Mouse (Mus musculus) kidney, postnatal 36 days (tissue): ENCODE data around the gene Rab1b.

Experiments used
- DNase-seq, 2 experiments: peaks; one replicate each; pipeline ENCODE4 v3.0.0; 2021 to 2022; ENCODE audit warnings: mixed read lengths in 2 of 2

The Rab1b gene

GRCm38 (mm10) chr19:5071077-5071476 is 35.8 kb downstream of the Rab1b start:
- no peak for DNase-seq

GRCm38 (mm10) chr19:5069978-5070377 is 36.9 kb downstream of the Rab1b start:
- DNase-seq: no peak

GRCm38 (mm10) chr19:5069486-5069885 is 37.4 kb downstream of the Rab1b start:
- DNase-seq: no peak

DNA sequence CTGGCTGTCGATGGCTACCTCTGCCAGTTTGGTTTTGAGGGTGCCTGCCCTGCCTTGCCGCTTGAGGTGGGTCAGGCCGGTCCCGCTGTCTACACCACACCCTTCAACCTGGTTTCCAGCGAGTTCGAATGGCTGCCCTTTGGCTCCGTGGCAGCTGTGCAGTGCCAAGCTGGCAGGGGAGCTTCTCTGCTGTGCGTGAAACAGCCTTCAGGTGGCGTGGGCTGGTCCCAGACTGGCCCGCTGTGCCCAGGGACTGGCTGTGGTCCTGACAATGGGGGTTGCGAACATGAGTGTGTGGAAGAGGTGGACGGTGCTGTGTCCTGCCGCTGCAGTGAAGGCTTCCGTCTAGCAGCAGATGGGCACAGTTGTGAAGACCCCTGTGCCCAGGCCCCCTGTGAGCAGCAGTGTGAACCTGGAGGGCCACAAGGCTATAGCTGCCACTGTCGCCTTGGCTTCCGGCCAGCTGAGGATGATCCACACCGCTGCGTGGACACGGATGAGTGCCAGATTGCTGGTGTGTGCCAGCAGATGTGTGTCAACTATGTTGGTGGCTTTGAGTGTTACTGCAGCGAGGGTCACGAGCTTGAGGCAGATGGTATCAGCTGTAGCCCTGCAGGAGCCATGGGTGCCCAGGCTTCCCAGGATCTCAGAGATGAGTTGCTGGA is 38.2 kb downstream of the Rab1b start:
- DNase-seq: peak in 1 of 2 experiments; percentile 47

DNA sequence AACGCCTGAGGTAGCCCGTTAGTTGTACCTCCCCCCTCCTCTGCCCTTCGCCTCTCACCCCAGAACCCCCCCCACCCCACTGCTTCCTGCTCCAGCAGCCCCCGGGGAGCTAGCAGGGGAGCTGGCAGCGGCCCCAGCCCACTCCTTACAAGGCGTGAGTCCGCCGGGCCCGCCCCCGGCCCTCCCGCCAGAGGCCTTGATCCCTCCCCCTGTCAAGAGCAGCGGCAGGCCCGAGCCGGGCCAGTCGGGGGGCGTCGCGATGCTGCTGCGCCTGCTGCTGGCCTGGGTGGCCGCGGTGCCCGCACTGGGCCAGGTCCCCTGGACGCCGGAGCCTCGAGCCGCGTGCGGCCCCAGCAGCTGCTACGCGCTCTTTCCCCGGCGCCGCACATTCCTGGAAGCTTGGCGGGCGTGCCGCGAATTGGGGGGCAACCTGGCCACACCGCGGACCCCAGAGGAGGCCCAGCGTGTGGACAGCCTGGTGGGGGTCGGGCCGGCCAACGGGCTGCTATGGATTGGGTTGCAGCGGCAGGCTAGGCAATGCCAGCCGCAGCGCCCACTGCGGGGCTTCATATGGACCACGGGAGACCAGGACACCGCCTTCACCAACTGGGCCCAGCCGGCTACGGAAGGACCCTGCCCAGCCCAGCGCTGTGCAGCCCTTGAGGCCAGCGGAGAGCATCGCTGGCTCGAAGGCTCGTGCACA is 38.9 kb downstream of the Rab1b start, which contains the start of gene Cd248:
Cd248 (plus strand) TSS at position 212 of the 703 bp plus-strand sequence.
- DNase-seq: peak; percentile 69 to 80

DNA sequence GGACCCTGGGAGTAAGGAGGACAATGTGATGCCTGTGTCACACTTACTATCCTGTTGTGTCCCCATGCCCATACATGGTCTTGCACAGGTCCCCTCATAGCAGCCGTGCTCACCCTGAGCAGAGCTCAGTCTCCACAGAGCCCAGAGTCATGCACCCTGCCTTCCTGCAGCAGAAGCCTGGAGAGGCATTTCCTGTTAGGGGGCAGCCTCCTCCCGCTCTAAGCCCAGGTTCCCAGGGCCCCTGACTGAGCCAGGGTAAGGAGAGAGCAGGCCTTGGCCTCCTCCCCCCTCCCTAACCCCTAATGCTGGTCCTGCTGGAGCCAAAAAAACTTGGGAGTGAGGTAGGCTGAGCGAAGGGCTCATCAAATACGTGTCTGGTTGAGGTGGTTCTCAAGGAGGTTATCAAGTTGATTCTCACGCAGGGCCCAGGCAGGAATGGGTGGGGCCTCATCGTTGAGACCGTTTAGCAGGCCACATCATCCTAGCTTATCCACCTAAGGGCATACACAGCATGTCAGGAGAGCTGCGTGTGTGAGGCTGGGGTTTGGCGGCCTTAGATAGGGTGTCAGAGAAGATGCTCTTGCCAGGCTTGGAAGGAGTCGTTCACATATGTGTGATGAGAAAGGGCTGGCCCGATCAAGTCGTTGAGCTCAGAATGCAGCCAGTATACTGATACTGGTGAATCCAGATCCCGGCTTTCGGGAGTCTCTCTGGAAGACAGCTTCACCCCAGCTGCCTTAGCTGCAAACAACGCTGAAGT is 39.7 kb downstream of the Rab1b start:
- DNase-seq: no peak

DNA sequence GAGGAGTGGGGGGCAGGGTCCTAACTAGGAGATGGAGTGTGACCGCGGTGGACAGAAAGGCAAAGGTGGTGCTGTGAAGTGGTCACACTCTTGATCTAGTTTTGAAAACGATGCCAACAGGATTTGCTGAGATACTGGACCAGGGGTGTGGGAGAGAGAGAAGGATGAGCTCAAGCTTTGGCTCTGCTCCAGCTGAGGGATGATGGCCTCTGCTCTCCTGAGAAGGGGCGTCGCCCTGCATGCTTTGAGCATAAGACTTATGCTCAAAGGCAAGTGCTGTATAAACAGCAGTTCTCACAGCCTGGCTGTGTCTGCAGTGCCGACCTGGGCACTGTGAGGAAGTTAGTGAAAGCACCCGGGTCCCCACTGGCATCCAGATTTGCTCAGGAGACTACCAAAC is 41.8 kb downstream of the Rab1b start:
- no peak for DNase-seq

DNA sequence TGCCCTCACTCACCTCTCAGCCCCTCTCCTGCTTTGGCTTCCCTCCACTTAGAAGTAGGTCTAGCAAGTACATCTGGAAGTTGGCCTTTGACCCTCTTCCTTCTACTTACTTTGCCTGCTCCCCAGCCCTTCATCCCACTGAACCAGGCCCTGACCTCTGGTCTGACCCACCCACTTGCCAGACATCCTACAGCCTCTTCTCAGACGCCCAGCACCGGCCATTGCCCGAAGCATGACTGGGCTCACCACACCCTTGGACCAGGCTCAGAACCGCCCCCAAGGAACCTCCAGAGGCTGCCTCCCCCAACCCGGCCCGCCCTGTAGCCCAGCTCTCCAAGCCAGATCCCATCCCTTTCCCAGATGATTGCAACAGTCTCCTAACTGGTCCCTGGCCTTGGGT is 44.4 kb downstream of the Rab1b start:
- DNase-seq: no peak

- no peak for DNase-seq
Observed at GRCm38 (mm10) chr19:5062041-5062440, 44.8 kb downstream of the Rab1b start.

DNA sequence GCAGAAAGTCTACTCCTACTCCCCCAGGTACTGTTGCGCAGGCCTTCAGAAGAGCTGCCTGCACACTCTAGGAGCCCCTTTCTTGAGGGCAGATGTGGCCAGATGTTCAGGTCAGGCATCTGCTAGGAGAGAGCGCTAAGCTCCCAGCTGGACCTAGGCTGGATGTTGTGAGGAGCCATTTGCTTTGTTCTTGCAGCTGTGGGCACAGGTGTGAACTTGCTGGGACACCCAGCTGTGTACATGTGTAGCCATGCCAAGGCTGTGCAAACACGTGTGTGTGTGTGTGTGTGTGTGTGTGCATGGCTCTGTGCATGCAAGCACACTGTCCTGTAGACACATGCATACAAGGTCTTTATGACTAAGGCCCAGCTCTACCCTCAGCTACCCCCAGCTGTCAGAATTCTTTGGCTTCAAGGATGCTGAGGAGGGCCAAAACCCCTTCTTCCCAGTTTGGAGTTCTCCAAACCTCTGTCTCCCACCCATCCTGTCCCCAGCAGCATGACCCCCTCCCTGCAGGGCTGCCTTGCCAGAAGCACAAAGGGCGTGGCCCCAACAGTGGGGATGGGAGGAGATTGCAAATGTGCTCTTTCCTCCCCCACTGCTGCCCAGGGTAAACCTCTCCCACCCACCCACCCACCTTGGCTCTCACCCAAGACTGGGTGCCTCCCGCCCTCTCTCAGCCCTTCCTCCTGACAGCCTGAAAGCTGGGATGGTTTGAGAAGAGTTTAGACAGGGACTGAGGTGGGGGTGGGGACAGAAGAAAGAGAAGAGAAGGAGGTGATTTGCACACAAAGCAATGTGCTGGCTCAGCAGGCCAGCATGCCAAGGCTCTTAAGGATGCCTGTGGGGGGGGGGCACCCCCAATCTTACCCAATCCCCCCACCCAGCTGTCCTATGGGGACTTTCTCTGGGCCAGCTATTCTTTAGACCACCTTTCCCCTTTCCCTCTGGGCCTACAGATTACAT is 46.2 kb downstream of the Rab1b start:
- no peak for DNase-seq

GRCm38 (mm10) chr19:5058801-5059771 is 47.8 kb downstream of the Rab1b start:
- DNase-seq: peak; percentile 29 to 43

DNA sequence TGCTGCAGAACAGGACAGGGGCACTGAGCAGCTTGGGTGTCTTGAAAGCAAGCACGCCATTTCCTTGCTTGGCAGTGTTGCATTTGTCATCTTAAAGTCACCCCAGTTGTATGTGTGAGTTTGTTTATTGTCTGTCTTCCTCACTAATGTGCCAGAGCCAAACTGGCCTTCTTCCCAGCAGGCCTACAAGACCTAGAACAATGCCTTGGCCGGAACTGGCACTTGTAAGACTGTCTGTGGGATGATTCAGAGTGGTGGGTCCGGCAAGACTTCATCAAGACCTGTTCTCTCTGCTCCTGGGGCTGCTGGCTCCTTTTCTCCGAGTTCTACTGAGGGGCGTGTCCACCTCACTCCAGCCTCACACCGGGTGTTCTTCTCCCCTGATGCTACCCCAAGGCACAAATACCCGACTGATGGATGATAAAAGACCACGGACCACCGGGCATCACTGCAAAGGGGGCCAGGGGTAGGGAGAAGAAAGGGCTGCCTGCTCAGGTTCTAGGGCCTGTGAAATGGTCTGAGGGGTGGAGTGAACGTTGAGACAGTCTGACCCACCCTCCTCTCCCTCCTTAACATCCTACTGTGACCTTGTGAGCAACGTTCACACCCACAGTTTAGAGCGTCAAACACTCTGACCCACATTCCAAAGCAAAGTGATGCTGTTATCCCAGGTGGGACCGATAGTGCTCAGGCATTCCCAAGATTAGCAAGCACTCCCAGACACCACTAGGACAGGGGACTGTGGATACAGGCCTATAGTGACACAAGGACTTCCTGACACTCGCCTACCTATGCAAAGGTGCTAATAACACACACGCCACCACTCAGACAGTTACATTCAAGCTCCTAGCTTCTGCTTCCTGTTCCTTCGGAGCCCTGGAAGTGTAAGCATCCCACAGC is 48.7 kb downstream of the Rab1b start:
- DNase-seq: no peak

DNA sequence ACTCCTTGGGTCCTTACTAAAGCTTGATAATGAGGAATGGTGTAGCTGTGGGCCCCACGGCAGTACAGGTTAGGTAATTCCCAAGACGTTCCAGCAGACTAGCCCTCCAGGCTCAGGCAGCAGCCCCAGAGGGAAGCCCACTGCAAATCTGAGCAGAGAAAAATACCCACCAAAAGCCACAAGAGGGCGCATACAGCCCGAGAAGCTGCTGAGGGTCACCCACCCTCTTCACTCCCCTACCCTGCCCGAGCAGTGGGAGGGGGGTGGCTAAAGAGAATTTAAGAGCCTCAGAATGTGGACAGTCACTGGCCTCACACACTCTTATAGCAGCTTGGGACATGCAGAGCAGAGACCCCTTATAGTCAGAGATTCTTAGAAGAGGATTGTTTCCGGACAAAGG is 50.6 kb downstream of the Rab1b start:
- DNase-seq: peak in 1 of 2 experiments; percentile 59

DNA sequence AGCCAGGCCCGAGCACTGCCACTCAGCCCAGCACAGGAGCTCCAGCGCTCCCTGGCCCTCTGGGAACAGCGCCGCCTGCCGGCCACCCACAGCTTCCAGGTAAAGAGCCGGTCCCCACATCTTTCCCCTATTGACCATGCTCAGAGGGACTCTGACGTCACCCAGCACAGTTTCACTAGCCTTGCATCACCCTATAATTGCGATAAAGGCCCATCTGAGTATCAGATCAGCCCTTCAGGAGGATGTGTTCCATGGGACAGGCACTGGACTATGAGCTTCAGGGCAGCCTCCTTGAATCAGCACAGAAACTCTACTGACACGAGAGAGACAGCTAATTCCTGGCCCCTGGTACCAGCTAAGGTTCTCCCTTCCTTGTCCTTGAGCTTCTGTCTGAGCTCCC is 53.0 kb downstream of the Rab1b start:
- DNase-seq: peak; percentile 45 to 84

DNA sequence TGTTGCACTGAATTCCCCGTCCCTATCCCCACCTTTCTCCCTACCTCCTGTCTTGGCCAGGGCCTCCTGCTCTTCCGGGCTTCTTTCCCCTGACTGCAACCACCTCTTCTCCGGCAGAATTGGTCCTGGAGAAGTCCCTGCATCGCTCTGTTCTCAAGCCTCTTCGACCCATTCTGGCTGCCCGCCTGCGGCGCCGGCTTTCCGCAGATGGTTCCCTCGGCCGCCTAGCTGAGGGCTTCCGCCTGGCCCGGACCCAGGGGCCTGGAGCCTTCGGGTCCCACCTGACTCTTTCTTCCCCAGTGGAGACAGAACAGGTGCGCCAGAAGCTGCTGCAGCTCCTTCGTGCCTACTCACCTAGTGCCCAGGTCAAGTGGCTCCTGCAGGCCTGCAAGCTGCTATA is 54.0 kb downstream of the Rab1b start:
- DNase-seq: no peak

DNA sequence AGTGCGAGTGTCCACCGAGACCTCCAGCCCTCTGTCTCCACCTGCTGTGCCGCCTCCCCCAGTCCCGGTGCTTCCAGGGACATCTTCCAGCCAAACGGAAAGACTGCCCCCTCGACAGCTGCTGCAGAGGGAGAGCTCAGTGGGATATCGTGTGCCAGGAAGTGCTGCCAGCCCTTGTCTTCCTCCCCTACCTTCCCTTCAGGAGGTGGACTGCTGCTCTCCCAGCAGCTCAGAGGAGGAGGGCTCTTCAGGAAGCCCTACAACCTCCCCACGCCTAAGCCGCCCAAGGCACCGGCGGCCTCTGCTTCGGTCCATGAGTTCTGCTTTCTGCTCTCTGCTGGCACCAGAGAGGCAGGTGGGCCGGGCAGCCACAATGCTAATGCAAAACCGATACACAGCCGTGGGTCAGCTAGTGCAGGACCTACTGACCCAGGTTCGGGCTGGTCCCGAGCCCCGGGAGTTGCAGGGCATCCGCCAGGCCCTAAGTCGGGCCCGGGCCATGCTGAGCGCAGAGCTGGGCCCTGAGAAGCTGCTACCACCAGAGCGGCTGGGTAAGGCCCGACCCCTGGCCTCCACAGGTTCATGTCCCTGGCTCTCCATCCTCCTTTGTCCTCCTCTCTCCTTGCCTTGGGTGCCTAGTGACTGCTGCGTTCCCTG is 54.6 kb downstream of the Rab1b start:
- DNase-seq: no peak

DNA sequence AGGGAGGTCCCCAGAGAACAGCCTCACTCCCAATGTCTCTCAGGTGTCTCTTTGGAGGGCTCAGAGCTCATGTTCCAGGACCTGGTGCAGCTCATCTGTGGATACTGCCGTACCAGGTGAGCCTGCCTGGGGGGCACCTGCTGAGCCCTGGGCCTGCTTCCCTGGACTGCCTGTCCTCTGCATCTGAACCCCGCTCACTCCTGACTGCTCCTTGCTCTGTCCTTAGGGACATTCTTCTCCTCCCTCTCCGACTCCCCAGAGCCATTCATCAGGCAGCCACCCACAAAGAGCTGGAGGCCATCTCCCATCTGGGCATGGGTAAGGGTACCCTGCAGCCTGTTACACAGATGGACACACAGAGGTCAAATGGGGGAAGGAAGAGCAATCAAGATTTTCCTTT is 55.4 kb downstream of the Rab1b start:
- DNase-seq: no peak

DNA sequence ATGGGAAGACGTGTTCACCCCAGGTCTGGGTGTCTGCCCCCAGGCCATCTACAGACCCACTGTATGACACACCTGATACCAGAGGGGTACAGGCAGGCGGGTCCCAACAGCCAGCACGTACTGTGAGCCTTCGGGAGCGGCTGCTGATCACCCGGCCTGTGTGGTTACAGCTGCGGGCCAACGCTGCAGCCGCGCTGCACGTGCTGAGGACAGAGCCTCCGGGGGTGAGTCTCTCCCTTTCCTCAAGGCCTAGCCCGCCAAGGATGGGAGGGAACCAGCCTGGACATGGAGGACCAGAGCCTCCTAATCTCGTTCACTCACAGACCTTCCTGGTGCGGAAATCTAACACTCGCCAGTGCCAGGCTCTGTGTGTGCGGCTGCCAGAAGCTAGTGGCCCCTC is 55.8 kb downstream of the Rab1b start:
- DNase-seq: no peak

- DNase-seq: peak; percentile 59 to 62
Observed at GRCm38 (mm10) chr19:5050047-5050905, 56.6 kb downstream of the Rab1b start, which contains the start of gene Rin1. TSS of gene Rin1 (plus strand) at chr19:5050481.
